Mouse (Mus musculus) brain, embryonic 14.5 days (tissue): ENCODE measurements around the gene Palld.

Source experiments
- CTCF ChIP-seq: fragments of 200-500 bp; IDR thresholded peaks from 2 replicates; pipeline ENCODE4 v1.5.1; 2012; ENCODE audit warnings: inconsistent platforms, mild to moderate bottlenecking, moderate library complexity, borderline replicate concordance; ENCODE audit not compliant: insufficient read depth, insufficient read length; ENCODE audit errors: extremely low read depth
- POLR2A ChIP-seq: fragments of 200-500 bp; IDR thresholded peaks from 2 replicates; pipeline ENCODE4 v1.6.1; 2012; ENCODE audit warnings: mild to moderate bottlenecking, inconsistent platforms, borderline replicate concordance; ENCODE audit not compliant: poor library complexity, insufficient read depth, insufficient read length, severe bottlenecking; ENCODE audit errors: extremely low read depth

- no peak for TF ChIP-seq POLR2A
- TF ChIP-seq CTCF, result no peak
Observed at GRCm38 (mm10) chr8:61637736-61638135, 264.8 kb downstream of the Palld start.
